ENCODE assay signal across 8 mouse cellular contexts in genomic region chr16:5881820-5882219, GRCm38 (mm10). TPM values are rescaled to one million over a fixed set of nuclear protein-coding genes. Genes with fewer than 3 reads are reported as not detected.
DNase-seq lines count a peak whose midpoint lies in the region; ATAC-seq lines count a peak whose summit lies in the region.

No protein-coding gene starts in this region.

- no peaks in the 10 kb centered on the region for H3K9me3 ChIP-seq in embryonic facial prominence, embryonic 11.5 days (replicated peaks; ENCODE audit: control insufficient read depth, low read length)
- H3K9me3 ChIP-seq in kidney, embryonic 14.5 days (ENCODE audit: control insufficient read depth, low read length) = no peaks in the 10 kb centered on the region
- no peaks in the 10 kb centered on the region for H3K9me3 ChIP-seq in liver, embryonic 11.5 days (ENCODE audit: control insufficient read depth, low read length)

- no peaks in the 10 kb centered on the region for H3K36me3 ChIP-seq in embryonic facial prominence, embryonic 11.5 days (replicated peaks; ENCODE audit: control insufficient read depth, insufficient read depth, low read depth, low read length)
- no peaks in the 10 kb centered on the region for H3K36me3 ChIP-seq in kidney, embryonic 14.5 days (ENCODE audit: control insufficient read depth, insufficient read depth, low read length)
- no peaks in the 10 kb centered on the region for H3K36me3 ChIP-seq in liver, embryonic 11.5 days (ENCODE audit: control insufficient read depth, insufficient read depth, low read length)

- H3K4me1 ChIP-seq in embryonic facial prominence, embryonic 11.5 days (ENCODE audit: control insufficient read depth, insufficient read depth, low read length) = no peaks in the 10 kb centered on the region
- no peaks in the 10 kb centered on the region for H3K4me1 ChIP-seq in kidney, embryonic 14.5 days (ENCODE audit: control insufficient read depth, insufficient read depth, low read length)
- no peaks in the 10 kb centered on the region for H3K4me1 ChIP-seq in liver, embryonic 11.5 days (replicated peaks; ENCODE audit: control insufficient read depth, insufficient read depth, low read length)

- no peak overlapping the region for H3K27ac ChIP-seq in embryonic facial prominence, embryonic 11.5 days (replicated peaks; ENCODE audit: low read depth, low read length)
- H3K27ac ChIP-seq in kidney, embryonic 14.5 days (ENCODE audit: low read depth, low read length) = no peak overlapping the region
- no peak overlapping the region for H3K27ac ChIP-seq in liver, embryonic 11.5 days (ENCODE audit: low read depth, low read length)

- no peak for ATAC-seq in cerebellum, adult (ENCODE audit: insufficient number of reproducible peaks, low FRiP score, low TSS enrichment)
- 0 out of 2 replicates have a peak, but pooled peaks have one; percentile 34 for ATAC-seq in embryonic facial prominence, embryonic 11.5 days (replicated peaks; ENCODE audit: insufficient number of reproducible peaks, low FRiP score, low TSS enrichment, low read depth)
- peak; percentile 52; the same call in 1 of the 2 replicates for ATAC-seq in kidney, embryonic 14.5 days (ENCODE audit: low FRiP score, low TSS enrichment)
- ATAC-seq in liver, embryonic 11.5 days (replicated peaks; ENCODE audit: low FRiP score) = no peak

- H3K4me3 ChIP-seq in embryonic facial prominence, embryonic 11.5 days (ENCODE audit: low read depth, low read length) = no peak overlapping the region
- H3K4me3 ChIP-seq in kidney, embryonic 14.5 days (ENCODE audit: low read length) = no peak overlapping the region
- H3K4me3 ChIP-seq in liver, embryonic 11.5 days (ENCODE audit: low read depth, low read length) = no peak overlapping the region

- H3K4me2 ChIP-seq in embryonic facial prominence, embryonic 11.5 days (ENCODE audit: low read depth, low read length) = no peak overlapping the region
- no peak overlapping the region for H3K4me2 ChIP-seq in kidney, embryonic 14.5 days (replicated peaks; ENCODE audit: low read depth, low read length)
- H3K4me2 ChIP-seq in liver, embryonic 11.5 days = no peak overlapping the region

- H3K27me3 ChIP-seq in embryonic facial prominence, embryonic 11.5 days (ENCODE audit: control insufficient read depth, insufficient read depth, low read length) = peaks cover 24% of the 10 kb centered on the region
- H3K27me3 ChIP-seq in kidney, embryonic 14.5 days (ENCODE audit: control insufficient read depth, insufficient read depth, low read length) = peaks cover 28% of the 10 kb centered on the region
- peaks cover 25% of the 10 kb centered on the region for H3K27me3 ChIP-seq in liver, embryonic 11.5 days (replicated peaks; ENCODE audit: control insufficient read depth, insufficient read depth, low read length)

- no peak overlapping the region for H3K9ac ChIP-seq in embryonic facial prominence, embryonic 11.5 days (replicated peaks; ENCODE audit: low read length)
- no peak overlapping the region for H3K9ac ChIP-seq in kidney, embryonic 14.5 days (ENCODE audit: low read depth, low read length)
- H3K9ac ChIP-seq in liver, embryonic 11.5 days (ENCODE audit: low read depth, low read length) = no peak overlapping the region

- peak; percentile 59 for DNase-seq in cerebellum, adult 11 months
- peak; percentile 64 for DNase-seq in urinary bladder, postnatal 14 days (ENCODE audit: low spot score)
- no peak for DNase-seq in urinary bladder, adult 2 months (ENCODE audit: low spot score)
- peak; percentile 93 for DNase-seq in embryonic facial prominence, embryonic 11.5 days (ENCODE audit: low spot score)
- DNase-seq in liver, embryonic 11.5 days (ENCODE audit: low spot score) = peak; percentile 43
- peak; percentile 40 for DNase-seq in retina, postnatal 7 days (ENCODE audit: low read depth, low spot score)

- 0% methylated on average over 4 of the region's 4 CpGs for WGBS in embryonic facial prominence, embryonic 11.5 days
- under 1% methylated on average over 4 of the region's 4 CpGs for WGBS in kidney, embryonic 14.5 days
- 0% methylated on average over 4 of the region's 4 CpGs for WGBS in liver, embryonic 11.5 days

RNA-seq across cellular contexts. Expression of gene Rbfox1, which starts 3.3 kb away (rescaled TPM):
- 0.14 and 0.25 TPM in 2 replicates for polyA plus RNA-seq in urinary bladder, adult 2 months (2012; rRNA removed)
- 2.6 and 4.2 TPM in 2 replicates for polyA plus RNA-seq in embryonic facial prominence, embryonic 11.5 days (2014; fragmentation: Nextera tagmentation; extraction: Ambion mirVana)
- 6.7 and 7.5 TPM in 2 replicates for polyA plus RNA-seq in kidney, embryonic 14.5 days (2014; fragmentation: Nextera tagmentation; extraction: Ambion mirVana)
- polyA plus RNA-seq in liver, embryonic 11.5 days (2014; fragmentation: Nextera tagmentation; extraction: Ambion mirVana) = 1.2 and 1.4 TPM in 2 replicates

Comparison
In these comparisons a context has a peak if more than half of its experiments do, and no peak if none do; other contexts are left out.
1. ATAC-seq: peak in embryonic facial prominence, embryonic 11.5 days (single experiment) and kidney, embryonic 14.5 days (single experiment); none in cerebellum, adult (single experiment) and liver, embryonic 11.5 days (single experiment).